Mouse (Mus musculus) spleen, postnatal 10 days (tissue): Measurements from ENCODE around the gene Kctd6.

Experiments
- DNase-seq, 2 experiments: peaks; one replicate each; pipeline ENCODE4 v3.0.0; 2021 to 2022; ENCODE audit warnings: low spot score in 2 of 2

Gene Kctd6

DNA sequence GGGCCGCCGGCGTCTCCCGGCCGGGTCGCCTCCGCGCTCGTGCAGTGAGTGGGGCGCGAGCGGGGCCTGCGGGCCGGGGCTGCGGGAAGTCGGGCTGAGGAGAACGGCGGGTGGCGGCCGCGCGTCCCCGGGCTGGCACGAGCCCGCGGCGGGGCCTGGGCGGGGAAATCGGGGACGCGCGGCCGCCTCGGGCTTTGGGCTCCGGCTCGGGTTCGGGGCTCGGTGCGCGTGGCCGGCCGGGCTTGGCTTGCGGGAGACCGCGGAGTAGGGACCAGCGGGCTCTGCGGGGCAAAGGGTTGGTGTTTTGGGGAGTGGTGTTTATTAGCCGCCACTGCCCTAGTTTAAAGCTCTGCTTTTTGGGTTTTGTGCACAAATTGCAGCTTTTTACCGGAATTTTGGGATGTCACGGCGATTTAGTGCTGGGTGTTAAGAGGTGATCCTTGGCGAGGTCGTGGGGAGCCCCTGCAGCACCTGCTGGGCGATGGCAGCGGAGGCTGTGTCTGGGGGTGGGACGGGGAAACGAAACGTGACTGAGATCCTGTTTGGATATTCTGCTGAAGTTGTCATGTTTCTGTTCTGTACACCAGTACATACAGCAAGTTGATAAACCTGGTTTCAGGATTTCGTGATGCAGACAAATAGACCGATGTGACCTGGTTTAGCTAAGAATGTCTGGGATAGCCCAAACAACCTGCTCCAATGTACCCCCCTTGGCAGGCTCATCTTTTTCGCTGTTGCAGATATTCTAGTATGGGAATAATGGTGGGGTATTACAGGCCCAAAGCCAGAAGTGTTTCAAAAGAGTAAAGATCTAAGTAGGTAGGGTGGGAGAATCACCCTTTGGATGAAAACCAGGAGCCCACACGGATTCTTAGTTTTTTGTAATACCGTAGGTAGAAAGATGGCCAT lies 613 bp downstream of the Kctd6 start:
- peak; percentile 73 to 77 for DNase-seq

GRCm38 (mm10) chr14:8215208-8215778 lies 1.4 kb downstream of the Kctd6 start:
- DNase-seq = no peak

DNA sequence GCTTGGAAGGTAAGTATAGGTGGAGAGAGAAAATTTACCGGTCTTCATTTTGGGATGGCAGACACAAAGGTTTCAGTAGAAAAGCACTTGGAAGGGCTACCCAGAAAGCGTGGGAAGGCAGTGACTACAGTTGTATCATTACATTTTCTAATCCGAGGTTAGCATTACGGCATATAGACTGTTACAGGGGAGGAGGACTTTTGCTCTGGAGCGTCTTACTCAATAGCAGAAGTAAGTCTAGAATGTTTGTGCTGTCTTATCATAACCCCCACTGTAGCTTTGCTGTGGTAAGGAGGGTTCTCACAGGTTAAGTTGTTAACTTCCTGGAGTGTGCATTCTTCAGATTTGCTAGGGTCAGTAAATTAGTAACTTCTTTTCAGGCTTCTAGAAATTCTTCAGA lies 2.2 kb downstream of the Kctd6 start:
- no peak for DNase-seq

- no peak for DNase-seq
These were observed 4.3 kb downstream of the Kctd6 start for GRCm38 (mm10) chr14:8218238-8218637.

GRCm38 (mm10) chr14:8218730-8219380 lies 4.9 kb downstream of the Kctd6 start:
- no peak for DNase-seq

GRCm38 (mm10) chr14:8219876-8220275 lies 5.9 kb downstream of the Kctd6 start:
- no peak for DNase-seq

DNA sequence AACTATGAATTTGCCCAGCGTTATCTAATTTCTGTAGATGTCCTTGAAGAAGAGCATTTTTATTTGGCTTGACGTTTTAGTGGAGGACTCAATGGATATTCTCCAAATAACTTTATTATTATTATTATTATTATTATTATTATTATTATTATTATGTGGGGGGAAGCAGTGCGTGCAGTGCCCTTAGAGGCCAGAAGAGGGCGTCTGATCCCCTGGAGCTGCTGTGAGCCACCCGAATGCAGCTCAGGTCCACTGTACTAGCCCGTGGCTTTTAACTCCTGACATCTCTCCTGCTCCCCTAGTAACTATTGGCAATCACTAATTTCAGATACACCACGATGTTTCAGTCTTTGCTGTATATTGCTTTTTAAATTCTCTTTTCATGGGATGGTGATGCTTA lies 6.4 kb downstream of the Kctd6 start:
- peak in 1 of 2 experiments; percentile 64 for DNase-seq

GRCm38 (mm10) chr14:8220912-8221311 lies 7.0 kb downstream of the Kctd6 start:
- DNase-seq = no peak

DNA sequence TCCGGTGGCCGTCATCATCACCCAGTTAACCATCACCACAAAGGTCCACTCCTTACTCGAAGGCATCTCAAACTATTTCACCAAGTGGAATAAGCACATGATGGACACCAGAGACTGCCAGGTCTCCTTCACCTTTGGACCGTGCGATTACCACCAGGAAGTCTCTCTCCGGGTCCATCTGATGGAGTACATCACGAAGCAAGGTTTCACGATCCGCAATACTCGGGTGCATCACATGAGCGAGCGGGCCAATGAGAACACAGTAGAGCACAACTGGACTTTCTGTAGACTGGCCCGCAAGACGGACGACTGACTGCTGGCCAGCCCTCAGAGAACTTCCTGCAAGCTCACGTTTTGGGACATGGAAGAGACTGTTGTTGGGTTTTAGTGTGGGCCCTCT lies 8.6 kb downstream of the Kctd6 start:
- DNase-seq = no peak

DNA sequence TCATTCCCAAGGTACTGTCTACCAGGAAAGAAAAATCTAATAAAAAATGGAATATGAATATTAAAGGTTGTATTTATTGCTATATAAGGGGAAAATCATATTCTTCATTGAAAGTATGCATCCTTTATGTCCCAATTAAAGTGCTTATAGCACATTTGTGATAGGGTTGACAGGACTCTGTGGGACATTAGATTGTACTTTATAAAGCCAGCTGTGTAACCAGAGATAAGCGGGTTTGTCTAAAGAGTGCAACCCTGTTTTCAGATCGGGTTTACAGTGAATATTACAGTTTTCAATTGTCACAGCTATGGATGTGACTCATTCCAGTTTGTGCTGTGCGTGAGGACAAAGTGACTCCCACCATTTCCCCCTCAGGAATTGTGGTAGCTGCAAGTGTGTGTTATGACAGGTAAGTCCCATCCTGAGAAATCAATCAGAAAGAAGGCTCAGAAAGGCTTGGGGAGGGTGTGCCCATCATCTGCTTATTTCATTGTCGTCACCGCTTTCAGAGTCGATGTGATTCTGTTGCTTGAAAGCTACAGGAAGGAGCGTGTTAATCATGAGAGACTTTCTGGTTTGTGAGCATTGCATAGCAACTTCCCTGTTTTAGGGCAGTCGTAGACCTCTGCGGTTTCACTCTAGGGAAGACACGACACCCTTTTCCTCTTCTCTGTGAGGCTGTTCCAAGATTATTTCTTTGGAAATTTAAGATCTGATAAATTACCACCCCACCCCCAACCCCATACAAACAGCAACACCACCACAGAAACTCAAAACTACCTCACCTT lies 9.8 kb downstream of the Kctd6 start:
- no peak for DNase-seq

- no peak for DNase-seq
These were observed 10.9 kb downstream of the Kctd6 start for GRCm38 (mm10) chr14:8224805-8225204.

GRCm38 (mm10) chr14:8229367-8230019 lies 15.6 kb downstream of the Kctd6 start:
- no peak for DNase-seq

GRCm38 (mm10) chr14:8232155-8232910 lies 18.4 kb downstream of the Kctd6 start:
- no peak for DNase-seq

- DNase-seq = no peak
These were observed 19.3 kb downstream of the Kctd6 start for GRCm38 (mm10) chr14:8233252-8233651.

GRCm38 (mm10) chr14:8241816-8242215 lies 27.9 kb downstream of the Kctd6 start:
- no peak for DNase-seq

DNA sequence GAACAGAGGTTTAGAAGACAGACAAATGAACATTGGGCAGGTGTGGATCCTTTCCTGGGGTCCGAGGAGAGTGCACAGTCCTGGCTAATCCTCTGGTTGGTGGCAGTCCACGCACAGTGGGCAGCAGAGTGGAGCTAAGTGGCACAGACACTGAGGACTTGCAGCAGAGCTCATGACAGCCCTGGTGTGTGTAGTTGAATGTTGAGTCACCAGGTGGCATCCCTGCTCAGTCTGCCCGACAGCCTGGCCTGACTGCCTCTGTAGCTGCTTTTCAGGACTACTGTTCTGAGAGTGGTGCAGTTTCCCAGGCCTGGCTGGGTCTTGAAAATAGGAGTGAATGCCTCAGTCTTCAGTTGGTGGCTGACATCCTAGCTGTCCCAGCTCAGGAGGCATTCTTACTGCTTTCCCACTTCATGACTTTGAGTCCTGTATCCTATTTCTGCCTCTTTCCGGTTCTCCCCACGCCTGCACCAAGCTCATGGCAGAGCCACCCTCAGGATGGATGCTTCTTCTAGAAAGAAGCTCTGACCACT lies 28.5 kb downstream of the Kctd6 start:
- DNase-seq = no peak

- DNase-seq = no peak
These were observed 29.4 kb downstream of the Kctd6 start for GRCm38 (mm10) chr14:8243136-8243888.

DNA sequence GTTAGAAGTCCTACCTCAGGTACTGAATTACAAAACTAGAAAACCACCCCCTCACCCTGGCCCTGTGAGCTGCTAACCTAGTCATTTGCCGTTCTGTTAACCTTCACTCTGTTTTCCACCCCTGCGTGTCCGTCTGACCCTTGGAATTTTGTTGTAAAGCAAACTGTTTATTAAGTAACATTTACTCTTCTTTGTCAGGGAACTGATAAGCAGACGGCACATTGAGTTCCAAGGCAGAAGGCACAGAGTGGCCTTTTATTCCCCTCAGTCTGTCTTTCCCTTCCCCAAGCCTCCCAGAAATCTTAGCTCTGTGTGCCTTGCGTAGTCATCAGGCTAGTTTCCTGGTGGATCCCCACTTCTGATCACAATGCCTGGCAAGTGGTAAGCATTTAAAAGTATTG lies 30.3 kb downstream of the Kctd6 start:
- no peak for DNase-seq

DNA sequence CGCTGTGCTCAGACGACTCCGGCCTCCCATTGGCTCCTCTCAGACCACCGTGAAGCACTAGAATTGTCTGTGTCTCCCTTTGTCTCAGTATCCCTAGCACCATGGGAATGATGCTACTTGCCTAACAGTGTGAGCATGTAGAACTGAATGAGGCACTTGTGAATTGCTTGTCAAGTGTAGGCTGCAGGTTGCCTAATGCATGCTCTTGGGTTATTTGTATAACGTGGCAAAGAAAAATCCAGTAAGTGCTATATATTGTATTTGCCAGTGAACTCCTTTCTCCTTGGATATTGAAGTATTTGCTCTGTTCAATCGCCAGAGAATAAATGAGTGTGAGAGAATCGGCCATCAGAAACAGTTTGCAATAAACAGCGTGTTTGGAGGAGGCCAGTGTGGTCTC lies 32.9 kb downstream of the Kctd6 start:
- no peak for DNase-seq

DNA sequence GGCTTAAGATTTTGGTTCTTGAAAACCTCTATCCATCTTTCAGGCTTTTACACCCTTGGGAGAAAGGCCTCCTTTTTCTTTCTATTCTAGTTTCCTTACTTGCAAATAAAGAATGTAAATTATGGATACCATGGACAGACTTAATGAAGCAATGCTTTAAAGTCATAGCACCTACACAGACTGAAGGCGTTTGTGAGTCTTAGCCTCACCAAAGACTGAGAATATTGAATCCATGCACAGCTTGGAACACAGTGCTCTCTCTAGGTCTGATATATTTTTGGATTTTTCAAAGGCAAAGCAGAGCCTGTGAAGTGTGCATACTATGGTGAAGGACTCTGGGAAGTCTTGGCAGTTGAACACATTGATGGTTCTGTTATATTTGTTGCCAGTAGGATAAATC lies 35.3 kb downstream of the Kctd6 start:
- no peak for DNase-seq
